Mouse (Mus musculus) lung, embryonic 16.5 days (tissue): ENCODE results near the gene Avil. TPM values are rescaled to one million over a fixed set of nuclear protein-coding genes. Genes with fewer than 3 reads are reported as not detected.
A peak's percentile ranks its signal among the peaks of the same experiment; 100 is the strongest.

Source experiments
- ATAC-seq: fragments of 200-750 bp; cut with Nextera tagmentation; 2 replicates; pipeline ENCODE4 v1.8.0; 2017; ENCODE audit warnings: low read depth, mild to moderate bottlenecking, moderate library complexity
- H3K27ac ChIP-seq: fragments of 300-500 bp; sonication (generic); 2 replicates; pipeline ENCODE4 v1.5.1; 2014; ENCODE audit warnings: mild to moderate bottlenecking, control low read depth, low read length
- H3K27me3 ChIP-seq: fragments of 300-500 bp; sonication (generic); 2 replicates; pipeline ENCODE4 v1.6.1; 2014; ENCODE audit warnings: low read depth, low read length, mixed read lengths; ENCODE audit not compliant: control insufficient read depth, insufficient read depth
- H3K36me3 ChIP-seq: fragments of 300-500 bp; sonication (generic); 2 replicates; pipeline ENCODE4 v1.6.1; 2014; ENCODE audit warnings: low read length; ENCODE audit not compliant: control insufficient read depth, insufficient read depth
- H3K4me1 ChIP-seq: fragments of 300-500 bp; sonication (generic); replicated peaks from 2 replicates; pipeline ENCODE4 v1.6.1; 2014; ENCODE audit warnings: low read length, mixed read lengths; ENCODE audit not compliant: control insufficient read depth, insufficient read depth
- H3K4me2 ChIP-seq: fragments of 300-500 bp; sonication (generic); 2 replicates; pipeline ENCODE4 v1.6.1; 2014; ENCODE audit warnings: low read depth, low read length, control low read depth
- H3K4me3 ChIP-seq: fragments of 300-500 bp; sonication (generic); 2 replicates; pipeline ENCODE4 v1.5.1; 2014; ENCODE audit warnings: mild to moderate bottlenecking, low read length, control low read depth
- H3K9ac ChIP-seq: fragments of 300-500 bp; sonication (generic); 2 replicates; pipeline ENCODE4 v1.6.1; 2014; ENCODE audit warnings: low read length, control low read depth
- H3K9me3 ChIP-seq: fragments of 300-500 bp; sonication (generic); 2 replicates; pipeline ENCODE4 v1.6.1; 2016; ENCODE audit warnings: low read length; ENCODE audit not compliant: control insufficient read depth
- WGBS: fragments of 180-500 bp; shearing (Covaris S2); extraction: QIAGEN DNeasy Blood & Tissue Kit; methylation state at CpG from one replicate; pipeline ENCODE4 v1.1.7; 2014; 5-methylcytosine and 5-hydroxymethylcytosine counted together
- polyA plus RNA-seq: library from polyadenylated mRNA; unstranded; fragments of >200 nt; fragmentation: Nextera tagmentation; extraction: Ambion mirVana; gene quantifications from 2 replicates; pipeline ENCODE4 v1.2.1, GENCODE M21; 2015

Gene Avil
- polyA plus RNA-seq, 1 experiment from 2014 or later: 0.20 TPM

GRCm38 (mm10) chr10:127048608-127049394 is 48.3 kb downstream of the Avil start:
- WGBS: 6% methylated on average over 35 of the region's 35 CpGs
- peaks cover 2% of the 10 kb centered on the region; the same call in 1 of the 2 replicates for H3K36me3 ChIP-seq
- H3K9ac ChIP-seq: no peak overlapping the region
- peak overlapping the region; percentile 34 for H3K4me2 ChIP-seq
- no peaks in the 10 kb centered on the region for H3K9me3 ChIP-seq
- peaks cover 46% of the 10 kb centered on the region for H3K27me3 ChIP-seq
- H3K27ac ChIP-seq: no peak overlapping the region
- H3K4me3 ChIP-seq: peak overlapping the region; percentile 21
- peaks cover 2% of the 10 kb centered on the region; the same call in 1 of the 2 replicates for H3K4me1 ChIP-seq
- ATAC-seq: no peak

- Histone ChIP-seq H3K9me3 (no peaks in the 10 kb centered on the region), H3K4me1 (peaks cover 2% of the 10 kb centered on the region; the same call in 1 of the 2 replicates), H3K27me3 (peaks cover 46% of the 10 kb centered on the region), H3K9ac (no peak overlapping the region), H3K36me3 (peaks cover 2% of the 10 kb centered on the region; the same call in 1 of the 2 replicates), H3K4me3 (peak overlapping the region; percentile 21; the same call in 1 of the 2 replicates), H3K4me2 (peak overlapping the region; percentile 34), H3K27ac (no peak overlapping the region)
- 3% methylated on average over 29 of the region's 29 CpGs for WGBS
- peak; percentile 55; the same call in 1 of the 2 replicates for ATAC-seq
Measured at GRCm38 (mm10) chr10:127049395-127050118, 49.0 kb downstream of the Avil start.

DNA sequence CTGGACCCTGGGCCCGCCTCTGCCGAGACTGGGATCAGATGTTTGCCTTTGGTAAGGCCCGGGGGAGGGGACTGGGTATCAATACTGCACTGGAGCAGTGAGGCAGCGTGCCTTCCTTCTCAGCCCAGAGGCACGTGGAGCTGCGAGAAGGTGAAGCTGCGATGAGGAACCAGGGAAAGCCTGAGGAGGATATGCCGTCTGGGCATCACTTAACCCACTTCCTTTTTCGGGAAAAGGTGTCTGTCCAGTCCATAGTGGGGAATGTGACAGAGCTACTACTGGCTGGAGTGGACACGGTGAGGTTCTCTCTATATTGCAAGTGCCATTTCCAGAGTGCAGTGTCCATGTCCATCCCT is 49.6 kb downstream of the Avil start:
- no peak overlapping the region for H3K9ac ChIP-seq
- H3K36me3 ChIP-seq: 0 out of 2 replicates have a peak, but pooled peaks cover 2% of the 10 kb centered on the region
- H3K4me2 ChIP-seq: no peak overlapping the region
- no peak overlapping the region for H3K4me3 ChIP-seq
- H3K27ac ChIP-seq: no peak overlapping the region
- H3K27me3 ChIP-seq: peaks cover 46% of the 10 kb centered on the region
- no peak for ATAC-seq
- peaks cover 2% of the 10 kb centered on the region; the same call in 1 of the 2 replicates for H3K4me1 ChIP-seq
- WGBS: 13% methylated on average over 10 of the region's 10 CpGs
- no peaks in the 10 kb centered on the region for H3K9me3 ChIP-seq

DNA sequence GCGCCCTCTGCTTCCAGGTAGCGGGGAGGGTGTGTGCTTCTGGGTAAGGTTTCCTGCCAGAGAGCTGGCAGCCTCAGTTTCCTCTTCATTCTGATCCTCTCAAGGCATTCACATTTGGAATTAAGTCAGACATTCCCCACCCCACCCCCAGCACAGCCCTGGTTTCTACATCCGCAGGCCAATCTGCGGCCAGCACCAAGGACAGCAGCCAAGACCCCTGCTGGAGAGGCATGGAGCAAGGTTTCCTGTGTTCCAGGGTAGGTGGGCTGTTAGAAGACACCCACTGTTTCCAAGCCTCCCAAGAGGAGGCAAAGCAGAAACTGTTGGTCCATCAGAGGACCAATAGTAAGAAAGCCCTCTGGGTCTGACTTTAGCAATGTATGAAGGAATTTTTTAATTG is 54.1 kb downstream of the Avil start:
- no peak overlapping the region for H3K27ac ChIP-seq
- no peak overlapping the region for H3K4me2 ChIP-seq
- H3K9me3 ChIP-seq: no peaks in the 10 kb centered on the region
- H3K27me3 ChIP-seq: peaks cover 27% of the 10 kb centered on the region
- H3K4me1 ChIP-seq: peaks cover 10% of the 10 kb centered on the region
- no peak for ATAC-seq
- no peak overlapping the region for H3K4me3 ChIP-seq
- peaks cover 2% of the 10 kb centered on the region; the same call in 1 of the 2 replicates for H3K36me3 ChIP-seq
- whole genome bisulfite sequencing: 54% methylated on average over 4 of the region's 4 CpGs
- H3K9ac ChIP-seq: no peak overlapping the region

- H3K36me3 ChIP-seq: peaks cover 2% of the 10 kb centered on the region; the same call in 1 of the 2 replicates
- no peaks in the 10 kb centered on the region for H3K9me3 ChIP-seq
- no peak overlapping the region for H3K4me3 ChIP-seq
- no peak overlapping the region for H3K9ac ChIP-seq
- no peak for ATAC-seq
- H3K27ac ChIP-seq: no peak overlapping the region
- peaks cover 13% of the 10 kb centered on the region for H3K4me1 ChIP-seq
- WGBS: 84% methylated on average over 8 of the region's 8 CpGs
- H3K27me3 ChIP-seq: peaks cover 27% of the 10 kb centered on the region
- no peak overlapping the region for H3K4me2 ChIP-seq
Measured at GRCm38 (mm10) chr10:127055406-127055805, 54.9 kb downstream of the Avil start.

GRCm38 (mm10) chr10:127056490-127056889 is 56.0 kb downstream of the Avil start:
- no peak overlapping the region for H3K4me3 ChIP-seq
- no peak overlapping the region for H3K9ac ChIP-seq
- no peak for ATAC-seq
- H3K4me1 ChIP-seq: peaks cover 13% of the 10 kb centered on the region
- H3K9me3 ChIP-seq: no peaks in the 10 kb centered on the region
- WGBS: 82% methylated on average over 20 of the region's 20 CpGs
- no peak overlapping the region for H3K27ac ChIP-seq
- H3K4me2 ChIP-seq: no peak overlapping the region
- peaks cover 2% of the 10 kb centered on the region; the same call in 1 of the 2 replicates for H3K36me3 ChIP-seq
- H3K27me3 ChIP-seq: peaks cover 16% of the 10 kb centered on the region

DNA sequence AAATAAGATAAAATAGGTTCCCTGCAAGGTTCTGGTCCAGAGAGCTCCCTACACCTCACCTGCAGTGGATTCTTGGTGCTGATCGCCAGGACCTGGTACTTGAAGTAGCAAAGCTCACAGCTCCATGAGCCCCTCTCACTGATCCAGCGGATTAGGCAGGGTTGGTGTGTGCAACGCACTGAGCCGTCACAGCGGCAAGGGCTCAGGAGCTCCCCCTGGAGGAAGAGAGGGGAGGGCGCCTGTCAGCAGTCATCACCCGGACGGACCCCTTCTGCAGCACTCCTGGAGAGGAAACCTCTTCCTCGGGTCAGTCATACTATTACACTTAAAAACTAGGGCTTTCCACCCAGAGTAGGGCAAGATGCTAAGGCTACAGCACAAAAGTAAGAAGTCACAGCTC is 57.7 kb downstream of the Avil start:
- 0 out of 2 replicates have a peak, but pooled peaks have one; percentile 13 for ATAC-seq
- H3K9me3 ChIP-seq: no peaks in the 10 kb centered on the region
- peaks cover 12% of the 10 kb centered on the region for H3K27me3 ChIP-seq
- no peak overlapping the region for H3K27ac ChIP-seq
- H3K4me1 ChIP-seq: peaks cover 13% of the 10 kb centered on the region
- peak overlapping the region; percentile 13; the same call in 1 of the 2 replicates for H3K4me3 ChIP-seq
- H3K4me2 ChIP-seq: peak overlapping the region; percentile 99
- 1% methylated on average over 9 of the region's 9 CpGs for WGBS
- peaks cover 2% of the 10 kb centered on the region; the same call in 1 of the 2 replicates for H3K36me3 ChIP-seq
- no peak overlapping the region for H3K9ac ChIP-seq

DNA sequence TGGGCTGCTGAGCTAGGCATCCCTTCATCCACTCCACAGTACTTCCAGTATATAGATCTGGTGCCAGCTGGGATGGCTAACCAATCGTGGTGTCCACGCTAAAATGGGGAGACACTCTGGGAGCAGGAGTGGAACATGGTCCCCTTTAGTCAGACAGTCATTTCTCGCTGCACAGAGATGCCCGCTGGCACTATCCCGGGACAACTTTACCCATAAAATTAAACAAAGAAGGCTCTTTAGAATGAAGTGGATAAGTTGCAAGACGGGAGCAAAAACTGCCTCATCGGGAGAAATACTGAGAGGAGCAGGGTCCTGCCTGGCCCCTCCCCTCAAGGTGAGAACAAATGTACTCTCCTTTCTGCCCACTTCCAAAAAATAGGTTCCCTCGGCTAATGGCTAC is 58.2 kb downstream of the Avil start:
- WGBS: 5% methylated on average over 8 of the region's 8 CpGs
- Histone ChIP-seq H3K4me3 (peak overlapping the region; percentile 76), H3K4me1 (peaks cover 13% of the 10 kb centered on the region), H3K9me3 (no peaks in the 10 kb centered on the region), H3K27me3 (peaks cover 12% of the 10 kb centered on the region), H3K9ac (peak overlapping the region; percentile 79; the same call in 1 of the 2 replicates), H3K4me2 (peak overlapping the region; percentile 99), H3K27ac (no peak overlapping the region), H3K36me3 (peaks cover 2% of the 10 kb centered on the region; the same call in 1 of the 2 replicates)
- no peak for ATAC-seq
